Mouse (Mus musculus) lung, adult 18-20 months (tissue): ENCODE data around the gene Il7r.

Source experiments
- DNase-seq, 2 experiments: peaks; one replicate each; pipeline ENCODE4 v3.0.0; 2022; ENCODE audit warnings: mixed read lengths in 2 of 2

Gene Il7r

DNA sequence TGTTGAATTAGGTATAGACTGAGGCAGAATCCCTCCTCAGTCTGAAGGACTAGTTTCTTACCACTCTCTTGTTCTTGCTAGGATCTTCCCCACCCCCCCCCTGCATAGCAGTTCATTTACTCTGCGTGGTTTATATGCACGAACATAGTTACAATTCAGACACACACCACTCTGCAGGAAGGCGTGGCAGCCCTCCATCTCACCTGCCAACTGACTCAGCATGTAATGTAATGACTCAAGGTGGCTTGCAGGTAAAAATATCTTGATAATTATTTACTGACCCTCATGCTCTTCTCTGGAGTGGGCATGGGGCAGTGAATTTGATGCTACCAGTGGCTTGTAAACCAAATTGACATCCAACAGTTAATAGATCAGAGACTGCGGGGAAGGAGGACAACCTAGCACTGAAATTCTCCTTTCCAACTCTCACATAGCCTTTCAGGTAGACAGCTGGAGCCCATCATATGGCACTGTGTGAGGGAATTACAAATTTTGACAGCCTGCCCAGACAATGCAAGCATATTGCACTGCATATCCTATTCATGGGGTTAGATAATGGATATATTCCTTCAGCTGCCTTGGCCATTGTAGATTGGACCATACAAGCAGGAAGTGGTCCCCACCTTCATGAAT, 58.8 kb downstream of the Il7r start:
- no peak for DNase-seq

DNA sequence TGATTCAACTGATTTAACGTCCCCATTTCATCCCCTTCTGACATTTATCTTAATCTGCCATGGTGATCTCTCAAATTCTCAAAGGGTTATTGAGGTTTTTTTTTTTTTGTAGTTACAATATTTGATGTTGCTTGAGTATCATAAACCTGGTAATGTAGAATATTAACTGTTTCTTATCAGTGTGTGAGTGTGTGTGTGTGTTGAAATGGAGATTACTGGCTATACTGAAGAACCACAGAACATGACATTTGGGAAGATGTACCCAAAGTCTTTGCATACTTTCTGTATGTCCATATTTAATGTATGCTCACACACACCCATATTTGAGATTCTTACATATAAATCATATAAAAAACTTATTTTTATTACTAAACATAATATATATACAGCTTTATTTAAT, 65.9 kb downstream of the Il7r start:
- DNase-seq, result no peak

DNA sequence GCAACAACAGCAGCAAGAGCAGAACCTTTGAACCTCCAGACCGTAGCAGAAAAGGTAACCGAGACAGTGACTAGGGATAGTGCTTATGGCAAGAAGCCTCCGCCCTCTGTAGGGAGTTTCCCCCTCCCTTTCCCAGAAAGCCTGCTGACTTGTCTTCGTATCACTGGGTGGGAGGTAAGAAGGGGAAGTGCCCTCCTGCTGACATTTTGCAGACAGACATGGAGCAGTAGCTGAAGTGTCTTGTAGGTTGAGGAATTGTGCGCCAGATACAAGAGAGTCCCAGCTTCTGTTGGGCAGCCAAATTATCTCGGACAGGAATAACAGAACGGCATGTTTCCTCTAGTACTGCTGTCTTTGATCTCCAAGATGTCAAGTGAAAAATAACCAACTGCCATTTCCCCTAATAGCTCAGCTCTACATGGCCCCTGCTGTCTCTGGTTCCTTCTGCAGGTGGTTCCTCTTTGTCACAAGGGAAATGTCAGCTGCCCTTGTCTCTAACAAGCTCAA, 66.4 kb downstream of the Il7r start:
- DNase-seq, result no peak
